Mouse (Mus musculus) small intestine, adult 2 months (tissue): ENCODE results near the gene Odaph.

Source experiments
- CTCF ChIP-seq: fragments of 200-500 bp; IDR thresholded peaks from 2 replicates; pipeline ENCODE4 v1.5.1; 2012; ENCODE audit warnings: low read depth, mild to moderate bottlenecking, control low read depth, inconsistent platforms, low read length, moderate library complexity, mixed read lengths; ENCODE audit not compliant: insufficient replicate concordance, insufficient read length; ENCODE audit errors: extremely low read depth
- POLR2A ChIP-seq: fragments of 200-500 bp; IDR thresholded peaks from 2 replicates; pipeline ENCODE4 v1.6.1; 2012; ENCODE audit warnings: low read depth, mild to moderate bottlenecking, control low read depth, inconsistent platforms, low read length, moderate library complexity

DNA sequence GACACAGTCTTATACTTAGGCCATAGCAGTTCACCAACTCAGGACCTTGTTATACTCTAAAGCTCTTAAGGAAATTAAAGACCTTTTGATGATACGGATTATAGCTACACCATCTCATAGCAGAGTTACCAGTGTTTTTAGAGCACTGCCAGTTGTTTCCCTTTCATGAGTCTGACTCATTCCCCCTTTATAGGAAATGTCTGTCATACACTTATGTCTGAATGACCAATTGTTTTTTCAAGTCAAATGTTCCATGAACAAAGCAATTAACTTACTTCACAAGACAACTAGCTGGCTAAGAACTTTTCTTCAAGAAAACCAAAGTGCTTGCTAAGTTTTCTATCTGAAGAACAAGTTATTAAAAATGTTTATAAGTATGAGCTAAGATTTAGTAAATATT lies 27.3 kb upstream of the Odaph start:
- TF ChIP-seq CTCF (no peak), POLR2A (no peak)
